Mouse (Mus musculus): Measurements from ENCODE around the gene Gm7102. TPM values are rescaled to one million over a fixed set of nuclear protein-coding genes. Genes with fewer than 3 reads are reported as not detected.
"Not testable (repeated sequence)": the region's sequence is repeated elsewhere in the genome, so short reads cannot be mapped to it uniquely, and the experiment has no call there.

Gm7102 gene
- polyA plus RNA-seq (2014; fragmentation: Nextera tagmentation; extraction: Ambion mirVana): not detected in 2 replicates

DNA sequence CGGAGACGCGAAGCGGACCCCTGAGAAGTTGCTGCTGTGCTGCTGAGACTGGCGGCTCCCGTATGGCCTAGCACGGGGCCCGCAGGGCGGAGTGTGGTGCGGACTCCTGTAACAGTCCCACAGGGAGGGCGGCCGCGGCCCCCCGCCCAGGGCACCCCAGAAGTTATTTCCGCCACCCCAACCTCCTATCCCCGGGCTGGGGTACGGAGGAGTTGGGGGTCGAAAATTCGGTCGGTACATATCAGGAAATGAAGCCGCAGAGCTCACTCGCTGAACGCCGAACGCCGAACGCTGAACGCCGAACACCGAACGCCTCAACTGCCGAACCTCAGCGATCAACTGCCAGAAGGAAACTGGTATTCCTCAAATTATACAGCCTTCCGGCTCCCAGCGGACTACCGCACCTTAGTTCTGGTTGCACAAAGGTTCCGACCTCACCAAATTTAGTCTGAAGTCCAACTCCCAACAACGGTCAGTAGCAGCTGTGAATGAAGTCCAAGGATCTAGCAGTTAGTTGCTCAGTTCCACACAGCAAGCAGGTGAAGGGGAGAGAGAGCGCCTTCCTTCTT lies at the start of gene Gm7102:
Gene Gm7102 (minus strand): TSS at position 554 of the 569 bp plus-strand sequence.
- 24% methylated on average over 39 of the region's 39 CpGs for WGBS
- no peaks in the 10 kb centered on the region for H3K27me3 ChIP-seq (ENCODE audit: control insufficient read depth, insufficient read depth, low read length)
- no peaks in the 10 kb centered on the region for H3K36me3 ChIP-seq (ENCODE audit: control insufficient read depth, insufficient read depth, low read length)
- peak within 1 kb of the TSS; percentile 21 for H3K4me3 ChIP-seq (ENCODE audit: low read depth, low read length)
- DNase-seq (ENCODE audit: low spot score) (peak; percentile 11), ATAC-seq (ENCODE audit: insufficient read depth, low FRiP score, low TSS enrichment) (no peak)
- no peak within 1 kb of the TSS; the same call in 1 of the 2 replicates for H3K9ac ChIP-seq (ENCODE audit: low read length)
- H3K27ac ChIP-seq (ENCODE audit: low read depth, low read length): no peak within 1 kb of the TSS
- peak within 1 kb of the TSS; percentile 42 for H3K4me2 ChIP-seq (ENCODE audit: low read depth)
- no peaks in the 10 kb centered on the region for H3K4me1 ChIP-seq (ENCODE audit: control insufficient read depth, insufficient read depth, low read length)
- H3K9me3 ChIP-seq (ENCODE audit: control insufficient read depth, low read length): no peaks in the 10 kb centered on the region

DNA sequence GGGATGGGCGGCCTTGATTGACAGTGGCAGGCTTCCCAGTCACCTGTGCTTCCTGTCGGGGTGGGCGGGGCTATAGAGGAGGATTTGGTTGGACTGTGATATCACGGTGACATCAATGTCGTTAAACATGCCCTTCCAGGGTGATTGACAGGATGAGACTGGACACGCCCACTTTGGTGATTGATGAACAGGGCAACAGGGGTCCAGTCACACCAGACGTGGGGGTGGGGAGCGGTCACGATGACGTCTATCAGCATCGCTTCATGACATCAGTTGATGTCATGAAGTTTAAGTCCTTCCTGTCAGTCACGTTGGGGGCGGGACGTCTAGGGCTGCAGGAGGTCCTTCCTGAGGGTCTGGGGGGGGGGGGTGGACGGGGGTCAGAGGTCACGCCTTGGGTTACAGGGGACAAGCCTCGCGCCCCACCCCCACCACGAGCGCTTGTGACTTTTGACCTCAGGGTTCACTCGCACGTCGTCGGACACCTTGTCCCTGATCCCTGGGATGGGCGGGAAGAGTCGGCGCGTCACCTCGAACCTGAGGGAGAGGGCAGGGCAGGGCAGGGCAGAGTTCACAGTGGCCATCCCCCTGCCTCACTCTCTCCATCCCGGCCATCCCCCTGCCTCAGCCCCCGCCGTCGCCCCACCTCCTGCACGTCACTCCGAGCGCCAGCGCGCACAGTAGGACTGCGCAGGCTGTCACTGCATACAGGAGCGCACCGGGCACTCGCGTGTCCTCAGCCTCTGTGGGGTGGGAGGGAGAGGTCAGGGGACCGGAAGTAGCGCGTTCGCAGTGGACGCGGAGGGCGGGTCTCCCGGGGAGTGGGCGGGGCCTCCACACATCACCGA lies 48.8 kb upstream of the Gm7102 start:
- DNase-seq (ENCODE audit: low spot score): peak; percentile 13
- no peaks in the 10 kb centered on the region for H3K36me3 ChIP-seq (ENCODE audit: control insufficient read depth, insufficient read depth, low read length)
- H3K4me3 ChIP-seq (ENCODE audit: low read depth, low read length): peak overlapping the region; percentile 54
- H3K4me2 ChIP-seq (ENCODE audit: low read depth): peak overlapping the region; percentile 49
- no peak overlapping the region for H3K27ac ChIP-seq (ENCODE audit: low read depth, low read length)
- no peaks in the 10 kb centered on the region for H3K9me3 ChIP-seq (ENCODE audit: control insufficient read depth, low read length)
- H3K4me1 ChIP-seq (ENCODE audit: control insufficient read depth, insufficient read depth, low read length): no peaks in the 10 kb centered on the region
- no peak overlapping the region; the same call in 1 of the 2 replicates for H3K9ac ChIP-seq (ENCODE audit: low read length)
- H3K27me3 ChIP-seq (ENCODE audit: control insufficient read depth, insufficient read depth, low read length): no peaks in the 10 kb centered on the region
- peak; percentile 21 for ATAC-seq (ENCODE audit: insufficient read depth, low FRiP score, low TSS enrichment)
- WGBS: 29% methylated on average over 46 of the region's 53 CpGs

DNA sequence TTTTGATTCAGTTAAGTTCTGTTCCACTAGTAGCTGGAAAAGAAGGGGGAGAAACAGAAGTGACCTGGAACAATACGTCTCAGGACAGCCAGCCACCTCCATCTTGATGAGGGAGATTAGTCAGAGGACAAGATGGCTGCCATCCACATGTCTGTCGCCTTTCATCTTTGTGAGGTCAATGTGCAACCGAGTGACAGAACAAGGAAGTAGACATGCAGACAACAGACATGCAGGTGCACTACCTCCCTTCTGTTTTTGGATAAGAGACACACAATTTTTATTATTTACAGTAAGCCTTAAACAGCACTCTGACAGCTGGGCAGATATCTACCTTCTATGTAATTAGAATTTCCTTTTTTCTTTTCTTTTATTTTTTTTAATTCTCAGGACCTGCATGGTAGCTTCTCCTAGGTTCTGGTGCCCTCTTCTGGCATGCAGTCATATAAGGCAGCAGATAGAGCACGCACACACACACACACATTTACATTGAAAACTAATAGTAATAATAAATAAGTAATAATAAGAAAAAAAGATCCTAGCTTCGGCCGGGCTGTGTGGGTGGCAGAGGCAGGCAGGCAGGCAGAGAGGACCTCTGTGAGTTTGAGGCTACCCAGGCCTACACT lies 47.7 kb upstream of the Gm7102 start:
- Histone ChIP-seq H3K4me1 (ENCODE audit: control insufficient read depth, insufficient read depth, low read length) (no peaks in the 10 kb centered on the region), H3K36me3 (ENCODE audit: control insufficient read depth, insufficient read depth, low read length) (no peaks in the 10 kb centered on the region), H3K27me3 (ENCODE audit: control insufficient read depth, insufficient read depth, low read length) (no peaks in the 10 kb centered on the region), H3K4me2 (ENCODE audit: low read depth) (no peak overlapping the region), H3K27ac (ENCODE audit: low read depth, low read length) (no peak overlapping the region), H3K4me3 (ENCODE audit: low read depth, low read length) (no peak overlapping the region), H3K9me3 (ENCODE audit: control insufficient read depth, low read length) (no peaks in the 10 kb centered on the region), H3K9ac (ENCODE audit: low read length) (no peak overlapping the region)
- ATAC-seq (ENCODE audit: insufficient read depth, low FRiP score, low TSS enrichment) (no peak), DNase-seq (ENCODE audit: low spot score) (no peak)
- 92% methylated on average over 6 of the region's 6 CpGs for WGBS

DNA sequence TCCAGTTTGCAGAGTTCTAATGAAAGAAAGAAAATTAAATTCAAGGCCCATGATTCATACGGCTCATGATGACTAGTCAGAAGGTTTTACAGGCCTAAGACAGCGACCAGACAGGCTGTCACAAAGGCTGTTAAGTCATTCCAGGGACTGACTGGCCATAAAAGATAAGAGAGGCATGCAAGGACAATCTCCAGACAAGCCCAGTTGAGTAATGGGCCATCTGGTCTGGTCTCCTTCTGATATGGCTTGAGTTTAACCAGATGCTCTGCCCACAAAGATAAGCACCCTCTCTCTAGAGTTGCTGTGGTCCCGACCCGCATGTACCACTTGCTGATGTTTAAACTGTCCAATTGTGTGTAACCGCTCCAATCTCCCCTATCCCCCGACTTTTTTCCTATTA lies 31.4 kb upstream of the Gm7102 start:
- not testable (repeated sequence) for H3K27ac ChIP-seq (ENCODE audit: low read depth, low read length); H3K4me2 ChIP-seq (ENCODE audit: low read depth); H3K36me3 ChIP-seq (ENCODE audit: control insufficient read depth, insufficient read depth, low read length); H3K9ac ChIP-seq (ENCODE audit: low read length); H3K4me1 ChIP-seq (ENCODE audit: control insufficient read depth, insufficient read depth, low read length); ATAC-seq (ENCODE audit: insufficient read depth, low FRiP score, low TSS enrichment); DNase-seq (ENCODE audit: low spot score); H3K4me3 ChIP-seq (ENCODE audit: low read depth, low read length); H3K27me3 ChIP-seq (ENCODE audit: control insufficient read depth, insufficient read depth, low read length); H3K9me3 ChIP-seq (ENCODE audit: control insufficient read depth, low read length)
- WGBS: 85% methylated on average over 6 of the region's 6 CpGs

DNA sequence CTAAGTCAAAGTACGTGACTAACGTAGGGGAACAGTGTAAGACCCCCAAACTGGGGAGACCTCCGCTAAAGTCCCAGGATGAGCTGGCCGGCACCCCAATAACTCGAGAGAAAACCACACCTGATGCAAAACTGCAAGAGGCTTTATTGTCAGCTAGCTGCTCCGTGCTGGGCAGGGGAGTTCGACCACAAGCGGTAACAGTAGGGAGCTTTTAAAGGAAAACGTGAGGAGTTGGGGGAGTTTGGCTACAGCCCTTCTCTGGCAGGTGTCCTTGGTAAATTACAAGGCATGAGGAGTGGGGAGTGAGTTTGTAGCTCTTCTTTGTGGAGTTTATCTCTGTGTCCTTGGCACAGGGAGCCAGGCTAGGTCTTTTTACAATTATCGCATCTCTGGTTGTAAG lies 23.7 kb upstream of the Gm7102 start:
- Histone ChIP-seq H3K36me3 (ENCODE audit: control insufficient read depth, insufficient read depth, low read length) (no peaks in the 10 kb centered on the region), H3K4me3 (ENCODE audit: low read depth, low read length) (no peak overlapping the region), H3K9ac (ENCODE audit: low read length) (no peak overlapping the region), H3K4me1 (ENCODE audit: control insufficient read depth, insufficient read depth, low read length) (no peaks in the 10 kb centered on the region), H3K27ac (ENCODE audit: low read depth, low read length) (no peak overlapping the region), H3K4me2 (ENCODE audit: low read depth) (no peak overlapping the region), H3K27me3 (ENCODE audit: control insufficient read depth, insufficient read depth, low read length) (no peaks in the 10 kb centered on the region), H3K9me3 (ENCODE audit: control insufficient read depth, low read length) (no peaks in the 10 kb centered on the region)
- WGBS: 23% methylated on average over 10 of the region's 10 CpGs
- ATAC-seq (ENCODE audit: insufficient read depth, low FRiP score, low TSS enrichment): no peak
- DNase-seq (ENCODE audit: low spot score): peak; percentile 25

DNA sequence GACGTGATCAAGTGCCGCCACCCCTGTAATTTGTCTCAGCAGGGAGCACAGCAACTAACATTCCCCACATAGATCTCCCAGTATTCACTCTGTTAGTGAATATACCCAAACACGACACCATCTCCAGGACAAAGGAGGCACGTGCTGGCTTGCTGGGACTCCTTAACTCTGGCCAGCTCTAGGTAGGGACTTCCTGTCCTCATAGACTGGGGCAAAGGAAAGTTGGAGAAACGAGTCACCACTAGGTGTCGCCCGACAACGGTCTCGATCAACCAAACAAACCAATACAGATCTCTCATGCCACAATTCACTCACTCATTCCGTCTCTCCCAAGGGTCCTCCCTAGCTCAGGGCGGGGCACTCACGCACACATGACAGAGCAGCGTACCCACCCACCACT lies 23.2 kb upstream of the Gm7102 start:
- no peaks in the 10 kb centered on the region for H3K9me3 ChIP-seq (ENCODE audit: control insufficient read depth, low read length)
- no peak overlapping the region for H3K4me2 ChIP-seq (ENCODE audit: low read depth)
- whole genome bisulfite sequencing: 14% methylated on average over 13 of the region's 13 CpGs
- H3K27me3 ChIP-seq (ENCODE audit: control insufficient read depth, insufficient read depth, low read length): no peaks in the 10 kb centered on the region
- H3K9ac ChIP-seq (ENCODE audit: low read length): no peak overlapping the region
- no peak overlapping the region for H3K4me3 ChIP-seq (ENCODE audit: low read depth, low read length)
- no peak for ATAC-seq (ENCODE audit: insufficient read depth, low FRiP score, low TSS enrichment)
- peak; percentile 90 for DNase-seq (ENCODE audit: low spot score)
- no peaks in the 10 kb centered on the region for H3K36me3 ChIP-seq (ENCODE audit: control insufficient read depth, insufficient read depth, low read length)
- H3K4me1 ChIP-seq (ENCODE audit: control insufficient read depth, insufficient read depth, low read length): no peaks in the 10 kb centered on the region
- no peak overlapping the region for H3K27ac ChIP-seq (ENCODE audit: low read depth, low read length)

DNA sequence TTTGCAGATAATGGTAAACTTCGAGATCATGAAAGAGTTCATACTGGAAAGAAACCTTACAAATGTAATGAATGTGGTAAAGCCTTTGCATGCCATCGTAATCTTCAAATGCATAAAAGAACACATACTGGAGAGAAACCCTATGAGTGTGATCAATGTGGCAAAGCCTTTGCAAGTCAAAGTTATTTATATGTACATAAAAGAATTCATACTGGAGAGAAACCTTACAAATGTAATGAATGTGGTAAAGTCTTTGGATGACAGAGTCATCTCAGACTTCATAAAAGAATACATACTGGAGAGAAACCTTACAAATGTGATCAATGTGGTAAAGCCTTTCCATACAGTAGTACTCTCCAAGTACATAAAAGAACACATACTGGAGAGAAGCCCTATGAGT lies 7.5 kb upstream of the Gm7102 start, which contains the start of gene Gm6020:
Gene Gm6020 (plus strand): TSS at position 301 of the 400 bp plus-strand sequence.
- not testable (repeated sequence) for H3K9ac ChIP-seq (ENCODE audit: low read length); DNase-seq (ENCODE audit: low spot score); H3K36me3 ChIP-seq (ENCODE audit: control insufficient read depth, insufficient read depth, low read length); H3K9me3 ChIP-seq (ENCODE audit: control insufficient read depth, low read length); H3K4me3 ChIP-seq (ENCODE audit: low read depth, low read length); H3K4me2 ChIP-seq (ENCODE audit: low read depth); H3K4me1 ChIP-seq (ENCODE audit: control insufficient read depth, insufficient read depth, low read length); ATAC-seq (ENCODE audit: insufficient read depth, low FRiP score, low TSS enrichment); H3K27me3 ChIP-seq (ENCODE audit: control insufficient read depth, insufficient read depth, low read length); H3K27ac ChIP-seq (ENCODE audit: low read depth, low read length)
- WGBS: 88% methylated on average over 2 of the region's 2 CpGs

DNA sequence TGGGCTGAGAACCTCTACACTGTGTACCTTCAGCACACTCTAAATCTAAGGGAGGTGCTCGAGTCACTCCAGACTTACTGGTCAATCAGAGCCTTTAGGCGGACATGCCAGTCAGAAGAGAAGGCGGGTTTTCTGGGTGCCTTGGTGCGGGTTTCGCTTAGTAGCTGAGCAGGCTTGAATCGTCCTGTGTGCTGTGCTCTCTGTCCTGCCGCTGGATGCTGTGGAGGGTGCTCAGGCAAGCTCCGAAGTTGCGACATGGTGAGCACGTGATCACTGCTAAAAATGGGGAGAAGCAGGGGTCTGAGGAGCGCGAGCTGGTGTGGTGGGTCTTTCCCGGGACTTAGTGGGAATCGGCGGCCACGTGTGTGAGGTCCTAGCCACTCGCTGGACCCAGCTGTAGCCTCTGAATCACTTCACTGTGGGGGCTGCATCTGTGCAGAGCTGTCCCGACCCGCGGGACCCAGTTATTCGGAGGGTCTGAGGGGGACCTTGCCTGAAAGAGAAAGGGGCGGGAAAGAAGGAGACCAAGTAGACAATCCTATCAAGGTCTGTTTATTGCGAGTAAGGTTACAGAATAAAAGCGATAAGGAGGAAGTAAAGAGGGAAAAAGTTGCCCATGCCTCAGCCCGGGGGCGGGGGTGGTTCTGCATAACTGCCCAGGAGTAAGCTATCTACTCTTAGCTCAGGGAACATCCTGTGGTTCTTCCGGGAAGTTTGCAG lies 24.2 kb downstream of the Gm7102 start:
- 7% methylated on average over 27 of the region's 27 CpGs for WGBS
- DNase-seq (ENCODE audit: low spot score): peak; percentile 21
- H3K4me1 ChIP-seq (ENCODE audit: control insufficient read depth, insufficient read depth, low read length): no peaks in the 10 kb centered on the region
- no peaks in the 10 kb centered on the region for H3K9me3 ChIP-seq (ENCODE audit: control insufficient read depth, low read length)
- H3K4me3 ChIP-seq (ENCODE audit: low read depth, low read length): peak overlapping the region; percentile 30
- H3K36me3 ChIP-seq (ENCODE audit: control insufficient read depth, insufficient read depth, low read length): no peaks in the 10 kb centered on the region
- H3K4me2 ChIP-seq (ENCODE audit: low read depth): peak overlapping the region; percentile 53
- peak; percentile 55 for ATAC-seq (ENCODE audit: insufficient read depth, low FRiP score, low TSS enrichment)
- 0 out of 2 replicates have a peak overlapping the region, but pooled peaks have one; percentile 1 for H3K9ac ChIP-seq (ENCODE audit: low read length)
- H3K27me3 ChIP-seq (ENCODE audit: control insufficient read depth, insufficient read depth, low read length): no peaks in the 10 kb centered on the region
- H3K27ac ChIP-seq (ENCODE audit: low read depth, low read length): no peak overlapping the region
